Comparison of ENCODE assay signal across 18 mouse cellular contexts in the genomic region with DNA sequence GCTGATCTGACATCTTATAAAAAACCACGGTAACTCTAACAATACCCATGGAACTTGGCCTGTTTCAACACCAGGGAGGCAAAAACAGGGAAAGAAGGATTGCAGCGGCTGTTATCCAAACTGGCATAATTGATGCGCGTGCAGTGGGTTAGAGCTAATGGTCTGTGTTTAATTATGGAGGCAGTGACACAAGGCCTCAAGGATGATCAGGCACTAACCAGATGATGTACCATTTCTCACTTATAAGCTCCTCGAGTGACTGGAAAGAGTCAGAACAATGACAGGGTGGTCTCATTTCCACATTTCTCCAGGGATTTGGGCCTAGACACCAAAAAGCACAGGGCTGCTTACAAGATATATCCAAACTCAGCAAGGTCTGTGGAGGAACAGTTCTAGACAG.
DNase-seq lines count a peak whose midpoint lies in the region; ATAC-seq and TF ChIP-seq lines count a peak whose summit lies in the region.
"Had no signal": no experiment of that assay in that cellular context is flagged by ENCODE, and none has a peak within 500 bp of the region (broad histone marks: within the 10 kb centered on the region; RNA-seq: fewer than 3 reads in every experiment).

No protein-coding gene starts in this region.

- whole genome bisulfite sequencing in midbrain, embryonic 16.5 days: 57% methylated on average over 5 of the region's 5 CpGs
- WGBS in midbrain, embryonic 11.5 days: 84% methylated on average over 5 of the region's 5 CpGs
- 50% methylated on average over 5 of the region's 5 CpGs for WGBS in hindbrain, embryonic 13.5 days
- 57% methylated on average over 5 of the region's 5 CpGs for WGBS in hindbrain, postnatal 0 days

- no peaks in the 10 kb centered on the region for H3K4me1 ChIP-seq in midbrain, embryonic 16.5 days (ENCODE audit: control insufficient read depth, insufficient read depth, low read length)
- H3K4me1 ChIP-seq in midbrain, embryonic 11.5 days (ENCODE audit: control insufficient read depth, insufficient read depth, low read length): no peaks in the 10 kb centered on the region
- H3K4me1 ChIP-seq in hindbrain, embryonic 13.5 days (replicated peaks): peaks cover 6% of the 10 kb centered on the region; the same call in 1 of the 2 replicates
- no peaks in the 10 kb centered on the region for H3K4me1 ChIP-seq in hindbrain, postnatal 0 days (ENCODE audit: insufficient read depth, low read length)
- H3K4me1 ChIP-seq: embryonic facial prominence, embryonic 10.5 days; forebrain, embryonic 10.5 days; heart, embryonic 12.5 days had no signal

- no peaks in the 10 kb centered on the region for H3K9me3 ChIP-seq in midbrain, embryonic 16.5 days (replicated peaks; ENCODE audit: control insufficient read depth, low read length, poor library complexity, severe bottlenecking)
- no peaks in the 10 kb centered on the region for H3K9me3 ChIP-seq in midbrain, embryonic 11.5 days (ENCODE audit: control insufficient read depth, low read length)
- H3K9me3 ChIP-seq in hindbrain, embryonic 13.5 days: no peaks in the 10 kb centered on the region
- no peaks in the 10 kb centered on the region for H3K9me3 ChIP-seq in hindbrain, postnatal 0 days (ENCODE audit: low read length)
- H3K9me3 ChIP-seq: embryonic facial prominence, embryonic 10.5 days; forebrain, embryonic 10.5 days; heart, embryonic 12.5 days had no signal

- no peak overlapping the region for H3K9ac ChIP-seq in midbrain, embryonic 16.5 days (ENCODE audit: low read depth, low read length)
- no peak overlapping the region for H3K9ac ChIP-seq in midbrain, embryonic 11.5 days (ENCODE audit: low read length)
- no peak overlapping the region for H3K9ac ChIP-seq in hindbrain, embryonic 13.5 days
- no peak overlapping the region for H3K9ac ChIP-seq in hindbrain, postnatal 0 days (replicated peaks; ENCODE audit: low read length)
- H3K9ac ChIP-seq: heart, embryonic 12.5 days had no signal

- TF ChIP-seq CTCF in hindbrain, postnatal 0 days (IDR thresholded peaks at IDR 0.05; ENCODE audit: low read depth): no peak

- no peak overlapping the region for H3K4me3 ChIP-seq in midbrain, embryonic 16.5 days (ENCODE audit: low read depth, low read length)
- H3K4me3 ChIP-seq in midbrain, embryonic 11.5 days (ENCODE audit: low read depth, low read length): no peak overlapping the region
- no peak overlapping the region for H3K4me3 ChIP-seq in hindbrain, embryonic 13.5 days
- no peak overlapping the region for H3K4me3 ChIP-seq in hindbrain, postnatal 0 days (ENCODE audit: low read length)
- H3K4me3 ChIP-seq: embryonic facial prominence, embryonic 10.5 days; forebrain, embryonic 10.5 days; gastrocnemius, adult 2 months; heart, embryonic 12.5 days had no signal

- no peak for DNase-seq in midbrain, embryonic 11.5 days (ENCODE audit: low spot score, missing footprints)
- DNase-seq in hindbrain, postnatal 0 days (ENCODE audit: low spot score): no peak
- DNase-seq in retina, embryonic 14.5 days (ENCODE audit: low spot score): peak; percentile 12
- no peak for DNase-seq in embryo, embryonic 10 days (ENCODE audit: low spot score)
- DNase-seq in lung, postnatal 10 days: no peak
- no peak for DNase-seq in spleen, postnatal 4 days (ENCODE audit: low spot score in 2 of 2)
- DNase-seq: adrenal gland, adult 8-10 months; adrenal gland, postnatal 36 days; cerebellum, adult 11-12 months; cerebellum, adult 9-10 months; cerebellum, postnatal 25 days; gastrocnemius, adult 2 months; gastrocnemius, postnatal 25 days had no signal

- H3K4me2 ChIP-seq in midbrain, embryonic 16.5 days (ENCODE audit: low read length): no peak overlapping the region
- H3K4me2 ChIP-seq in midbrain, embryonic 11.5 days: no peak overlapping the region
- H3K4me2 ChIP-seq in hindbrain, embryonic 13.5 days: no peak overlapping the region
- no peak overlapping the region for H3K4me2 ChIP-seq in hindbrain, postnatal 0 days (ENCODE audit: low read depth, low read length)
- H3K4me2 ChIP-seq: heart, embryonic 12.5 days had no signal

- no peaks in the 10 kb centered on the region for H3K27me3 ChIP-seq in midbrain, embryonic 16.5 days (ENCODE audit: control insufficient read depth, insufficient read depth, low read depth, low read length)
- H3K27me3 ChIP-seq in midbrain, embryonic 11.5 days (ENCODE audit: control insufficient read depth, insufficient read depth, low read length): peaks cover 3% of the 10 kb centered on the region; the same call in 1 of the 2 replicates
- peaks cover 11% of the 10 kb centered on the region; the same call in 1 of the 2 replicates for H3K27me3 ChIP-seq in hindbrain, embryonic 13.5 days
- no peaks in the 10 kb centered on the region for H3K27me3 ChIP-seq in hindbrain, postnatal 0 days (ENCODE audit: insufficient read depth, low read length)
- H3K27me3 ChIP-seq: heart, embryonic 12.5 days had no signal

- no peaks in the 10 kb centered on the region for H3K36me3 ChIP-seq in midbrain, embryonic 16.5 days (ENCODE audit: control insufficient read depth, insufficient read depth, low read length)
- no peaks in the 10 kb centered on the region for H3K36me3 ChIP-seq in midbrain, embryonic 11.5 days (ENCODE audit: control insufficient read depth, insufficient read depth, low read length)
- no peaks in the 10 kb centered on the region for H3K36me3 ChIP-seq in hindbrain, embryonic 13.5 days
- H3K36me3 ChIP-seq in hindbrain, postnatal 0 days (ENCODE audit: insufficient read depth, low read length): no peaks in the 10 kb centered on the region
- H3K36me3 ChIP-seq: embryonic facial prominence, embryonic 10.5 days; forebrain, embryonic 10.5 days; heart, embryonic 12.5 days had no signal

- peak; percentile 32; the same call in 1 of the 2 replicates for ATAC-seq in midbrain, embryonic 16.5 days
- no peak for ATAC-seq in midbrain, embryonic 11.5 days (ENCODE audit: low FRiP score)
- peak; percentile 77 for ATAC-seq in hindbrain, embryonic 13.5 days (ENCODE audit: low FRiP score)
- 0 out of 2 replicates have a peak, but pooled peaks have one; percentile 32 for ATAC-seq in hindbrain, postnatal 0 days

- H3K27ac ChIP-seq in midbrain, embryonic 16.5 days (ENCODE audit: low read length): no peak overlapping the region
- no peak overlapping the region for H3K27ac ChIP-seq in midbrain, embryonic 11.5 days (ENCODE audit: low read depth, low read length)
- H3K27ac ChIP-seq in hindbrain, embryonic 13.5 days: no peak overlapping the region
- H3K27ac ChIP-seq in hindbrain, postnatal 0 days: no peak overlapping the region
- H3K27ac ChIP-seq: embryonic facial prominence, embryonic 10.5 days; forebrain, embryonic 10.5 days; gastrocnemius, adult 2 months had no signal
